In genomic region chr11:6680397-6680818, GRCm38 (mm10) we compare ENCODE assay signal across 9 mouse cellular contexts. TPM values are rescaled to one million over a fixed set of nuclear protein-coding genes. Genes with fewer than 3 reads are reported as not detected.
A peak's percentile ranks its signal among the peaks of the same experiment; 100 is the strongest.
DNase-seq lines count a peak whose midpoint lies in the region; ATAC-seq lines count a peak whose summit lies in the region.
"Had no signal": no experiment of that assay in that cellular context is flagged by ENCODE, and none has a peak within 500 bp of the region (broad histone marks: within the 10 kb centered on the region; RNA-seq: fewer than 3 reads in every experiment).

No protein-coding gene starts in this region.

- 42% methylated on average over 10 of the region's 10 CpGs for WGBS in forebrain, embryonic 11.5 days

- H3K9me3 ChIP-seq in megakaryocyte, embryonic 14.5 days, result peaks cover 23% of the 10 kb centered on the region
- no peaks in the 10 kb centered on the region for H3K9me3 ChIP-seq in forebrain, embryonic 11.5 days (ENCODE audit: control insufficient read depth, low read length)
- H3K9me3 ChIP-seq: embryonic facial prominence, embryonic 12.5 days had no signal

- peak overlapping the region; percentile 88 for H3K4me3 ChIP-seq in megakaryocyte, embryonic 14.5 days (replicated peaks)
- no peak overlapping the region for H3K4me3 ChIP-seq in forebrain, embryonic 11.5 days (ENCODE audit: low read depth, low read length)
- H3K4me3 ChIP-seq: embryonic facial prominence, embryonic 12.5 days had no signal

- no peaks in the 10 kb centered on the region for H3K36me3 ChIP-seq in megakaryocyte, embryonic 14.5 days (replicated peaks; ENCODE audit: low read length)
- H3K36me3 ChIP-seq in forebrain, embryonic 11.5 days (ENCODE audit: control insufficient read depth, insufficient read depth, low read length), result no peaks in the 10 kb centered on the region
- H3K36me3 ChIP-seq: embryonic facial prominence, embryonic 12.5 days had no signal

- no peak overlapping the region for H3K4me2 ChIP-seq in forebrain, embryonic 11.5 days (ENCODE audit: low read depth, low read length, severe bottlenecking)
- H3K4me2 ChIP-seq: embryonic facial prominence, embryonic 12.5 days had no signal

- H3K9ac ChIP-seq in forebrain, embryonic 11.5 days (ENCODE audit: low read length), result no peak overlapping the region
- H3K9ac ChIP-seq: embryonic facial prominence, embryonic 12.5 days had no signal

- no peak for ATAC-seq in forebrain, embryonic 11.5 days (replicated peaks; ENCODE audit: low FRiP score)

- peak; percentile 89 for DNase-seq in R1 (ENCODE audit: low read depth, low spot score)
- peak; percentile 82 for DNase-seq in embryo, embryonic 9.5 days (ENCODE audit: extremely low spot score)
- DNase-seq in heart, postnatal 14 days, result peak; percentile 53 to 56
- peak; percentile 88 to 92 for DNase-seq in kidney, postnatal 25 days
- peak; percentile 53 to 60 for DNase-seq in thymus, postnatal 36 days
- DNase-seq in cerebellum, postnatal 4 days (ENCODE audit: low spot score in 2 of 2), result no peak
- DNase-seq in forebrain, embryonic 11.5 days (ENCODE audit: low spot score), result no peak

- peaks cover 23% of the 10 kb centered on the region for H3K4me1 ChIP-seq in megakaryocyte, embryonic 14.5 days
- 0 out of 2 replicates have a peak, but pooled peaks cover 2% of the 10 kb centered on the region for H3K4me1 ChIP-seq in forebrain, embryonic 11.5 days (replicated peaks; ENCODE audit: control insufficient read depth, insufficient read depth, low read length)
- H3K4me1 ChIP-seq: embryonic facial prominence, embryonic 12.5 days had no signal

- H3K27me3 ChIP-seq in megakaryocyte, embryonic 14.5 days (replicated peaks), result peaks cover 28% of the 10 kb centered on the region
- H3K27me3 ChIP-seq in forebrain, embryonic 11.5 days (ENCODE audit: control insufficient read depth, insufficient read depth, low read length), result no peaks in the 10 kb centered on the region
- H3K27me3 ChIP-seq: embryonic facial prominence, embryonic 12.5 days had no signal

- intact Hi-C loops in heart, postnatal 14 days (cut with DNase I), result no loop called here

- no peak overlapping the region for H3K27ac ChIP-seq in forebrain, embryonic 11.5 days (ENCODE audit: low read depth, low read length)
- H3K27ac ChIP-seq: embryonic facial prominence, embryonic 12.5 days had no signal

RNA-seq across cellular contexts. Expression of gene Ramp3, which starts 22.1 kb away (rescaled TPM):
- 1 to 10 TPM; 5.6 to 6.2 TPM for total RNA-seq in heart, postnatal 14 days (2021)
- polyA plus RNA-seq in megakaryocyte, embryonic 14.5 days (2012; ENCODE audit: insufficient read depth, low replicate concordance), result not detected in 2 replicates
- polyA plus RNA-seq in forebrain, embryonic 11.5 days (2014; fragmentation: Nextera tagmentation; extraction: Ambion mirVana), result 3.5 and 3.9 TPM in 2 replicates

RNA-seq across cellular contexts. Expression of gene Wap, which starts 42.0 kb away (rescaled TPM):
- total RNA-seq in heart, postnatal 14 days (2021), result not detected
- polyA plus RNA-seq in megakaryocyte, embryonic 14.5 days (2012; ENCODE audit: insufficient read depth, low replicate concordance), result not detected in 2 replicates
- not detected in 2 replicates for polyA plus RNA-seq in forebrain, embryonic 11.5 days (2014; fragmentation: Nextera tagmentation; extraction: Ambion mirVana)
- polyA plus RNA-seq: embryonic facial prominence, embryonic 12.5 days had no signal

RNA-seq across cellular contexts. Expression of gene Tbrg4, which starts 54.5 kb away (rescaled TPM):
- total RNA-seq in heart, postnatal 14 days (2021), result 100 to 1,000 TPM; 100 to 106 TPM
- 55.6 and 136 TPM in 2 replicates for polyA plus RNA-seq in megakaryocyte, embryonic 14.5 days (2012; ENCODE audit: insufficient read depth, low replicate concordance)
- 53.0 TPM in 2 replicates for polyA plus RNA-seq in forebrain, embryonic 11.5 days (2014; fragmentation: Nextera tagmentation; extraction: Ambion mirVana)

Comparison
In these comparisons a context has a peak if more than half of its experiments do, and no peak if none do; other contexts are left out.
1. DNase-seq: peak in R1 (single experiment), embryo, embryonic 9.5 days (single experiment), heart, postnatal 14 days (2 of 2), kidney, postnatal 25 days (2 of 2) and thymus, postnatal 36 days (2 of 2); none in cerebellum, postnatal 4 days (0 of 2) and forebrain, embryonic 11.5 days (single experiment).